Mouse (Mus musculus) forebrain, postnatal 0 days (tissue): ENCODE measurements at regions not wholly inside any gene's neighbourhood (a gene's known extent, or its start where the extent isn't known, plus 50 kb on each side); places are given as distances from the start of the nearest gene placed in this dataset.

ENCODE experiments used
- ATAC-seq: fragments of 200-750 bp; cut with Nextera tagmentation; 2 replicates; pipeline ENCODE4 v1.8.0; 2017; ENCODE audit warnings: mild to moderate bottlenecking, moderate library complexity
- DNase-seq: peaks from one replicate; pipeline ENCODE4 v3.0.0-alpha.2; 2015
- H3K27ac ChIP-seq: fragments of 300-500 bp; sonication (generic); 2 replicates; pipeline ENCODE4 v1.5.1; 2014; ENCODE audit warnings: low read depth, mild to moderate bottlenecking, antibody characterized with exemption, low read length, moderate library complexity, mixed read lengths
- H3K27me3 ChIP-seq: fragments of 300-500 bp; sonication (generic); 2 replicates; pipeline ENCODE4 v1.6.1; 2014; ENCODE audit warnings: mild to moderate bottlenecking, low read length, mixed read lengths; ENCODE audit not compliant: insufficient read depth
- H3K36me3 ChIP-seq: fragments of 300-500 bp; sonication (generic); 2 replicates; pipeline ENCODE4 v1.6.1; 2014; ENCODE audit warnings: mild to moderate bottlenecking, moderate library complexity; ENCODE audit not compliant: insufficient read depth
- H3K4me1 ChIP-seq: fragments of 300-500 bp; sonication (generic); 2 replicates; pipeline ENCODE4 v1.6.1; 2014; ENCODE audit warnings: antibody characterized with exemption; ENCODE audit not compliant: insufficient read depth
- H3K4me2 ChIP-seq: fragments of 300-500 bp; sonication (generic); 2 replicates; pipeline ENCODE4 v1.6.1; 2014; ENCODE audit warnings: low read depth, mild to moderate bottlenecking, moderate library complexity
- H3K4me3 ChIP-seq: fragments of 300-500 bp; sonication (generic); 2 replicates; pipeline ENCODE4 v1.5.1; 2014; ENCODE audit warnings: low read depth, low read length, mixed read lengths
- H3K9ac ChIP-seq: fragments of 300-500 bp; sonication (generic); 2 replicates; pipeline ENCODE4 v1.6.1; 2014; ENCODE audit warnings: mild to moderate bottlenecking
- H3K9me3 ChIP-seq: fragments of 300-500 bp; sonication (generic); 2 replicates; pipeline ENCODE4 v1.6.1; 2016; ENCODE audit warnings: low read length
- CTCF ChIP-seq: sonication (generic); IDR thresholded peaks from 2 replicates; pipeline ENCODE4 v1.5.1; 2016; ENCODE audit warnings: antibody characterized with exemption, control low read depth, low read depth
- WGBS: fragments of 180-500 bp; shearing (Covaris S2); extraction: QIAGEN DNeasy Blood & Tissue Kit; methylation state at CpG from one replicate; pipeline ENCODE4 v1.1.7; 2014; 5-methylcytosine and 5-hydroxymethylcytosine counted together

GRCm38 (mm10) chr10:8968276-8968923, 82.5 kb upstream of the Sash1 start:
- no peaks in the 10 kb centered on the region for H3K4me1 ChIP-seq
- H3K27ac ChIP-seq: no peak overlapping the region
- TF ChIP-seq CTCF: no peak
- peak; percentile 20; the same call in 1 of the 2 replicates for ATAC-seq
- no peak overlapping the region for H3K4me3 ChIP-seq
- no peaks in the 10 kb centered on the region for H3K36me3 ChIP-seq
- no peak overlapping the region for H3K9ac ChIP-seq
- DNase-seq: no peak
- no peaks in the 10 kb centered on the region for H3K27me3 ChIP-seq
- no peak overlapping the region for H3K4me2 ChIP-seq
- H3K9me3 ChIP-seq: no peaks in the 10 kb centered on the region
- 58% methylated on average over 8 of the region's 8 CpGs for WGBS

DNA sequence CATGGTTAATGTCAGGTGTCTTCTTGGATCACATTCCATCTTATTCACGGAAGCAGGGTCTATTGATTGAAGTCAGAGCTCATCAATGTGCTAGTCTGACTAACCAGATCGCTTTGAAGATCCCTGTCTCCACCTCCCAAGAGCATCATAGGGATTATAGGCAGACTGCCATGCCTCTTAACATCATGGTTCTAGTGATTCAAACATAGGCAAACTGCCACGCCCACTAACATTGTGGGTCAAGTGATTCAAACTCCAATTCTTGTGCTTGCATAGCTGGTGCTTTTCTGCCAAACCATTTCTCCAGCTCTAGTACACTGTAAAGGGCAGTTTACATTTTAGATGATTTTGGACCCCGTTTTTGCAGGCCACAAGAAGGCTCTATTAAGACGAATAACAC, 77.1 kb upstream of the Sash1 start:
- TF ChIP-seq CTCF: no peak
- H3K4me1 ChIP-seq: no peaks in the 10 kb centered on the region
- WGBS: 76% methylated on average over 5 of the region's 5 CpGs
- no peak overlapping the region for H3K27ac ChIP-seq
- H3K4me3 ChIP-seq: no peak overlapping the region
- H3K36me3 ChIP-seq: no peaks in the 10 kb centered on the region
- DNase-seq: no peak
- H3K4me2 ChIP-seq: no peak overlapping the region
- no peaks in the 10 kb centered on the region for H3K9me3 ChIP-seq
- no peaks in the 10 kb centered on the region for H3K27me3 ChIP-seq
- no peak for ATAC-seq
- no peak overlapping the region for H3K9ac ChIP-seq

DNA sequence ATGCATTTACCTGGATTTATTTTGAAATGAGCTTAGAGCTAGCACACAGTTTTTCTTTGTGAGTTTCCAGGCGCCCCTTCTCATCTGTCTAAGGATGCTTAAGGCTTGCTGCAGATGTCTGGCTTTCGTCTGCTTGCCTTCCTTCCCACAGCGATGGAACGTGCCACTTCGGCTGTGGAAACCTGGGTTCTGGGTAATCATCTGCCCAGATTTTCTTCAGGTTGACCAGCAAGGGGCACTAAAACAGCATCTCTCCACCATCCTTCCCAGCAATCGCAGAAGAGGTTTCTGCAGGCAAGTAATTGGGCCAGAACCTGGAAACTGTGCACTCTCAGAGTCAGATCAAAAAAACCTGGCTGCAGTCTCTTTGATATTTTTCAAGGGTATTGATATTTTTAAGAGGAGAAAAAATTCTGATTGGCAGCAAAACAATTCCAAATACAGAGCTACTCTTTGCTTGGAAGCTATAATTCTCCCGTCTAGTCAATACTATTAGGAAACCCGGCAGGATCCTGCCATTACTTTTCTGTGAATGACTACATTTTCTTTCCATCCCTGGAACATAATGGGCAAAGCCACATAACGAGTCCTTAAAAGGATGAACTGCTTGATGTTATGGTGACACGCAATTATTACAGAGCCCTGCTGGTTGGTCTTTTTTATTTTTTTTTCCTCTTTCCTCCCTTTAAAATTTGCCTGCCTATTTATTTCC, 75.2 kb upstream of the Sash1 start:
- no peak overlapping the region for H3K4me3 ChIP-seq
- WGBS: 33% methylated on average over 10 of the region's 10 CpGs
- peak; percentile 41 for DNase-seq
- no peak overlapping the region for H3K9ac ChIP-seq
- ATAC-seq: peak; percentile 27; the same call in 1 of the 2 replicates
- no peaks in the 10 kb centered on the region for H3K27me3 ChIP-seq
- H3K4me2 ChIP-seq: no peak overlapping the region
- H3K4me1 ChIP-seq: no peaks in the 10 kb centered on the region
- H3K27ac ChIP-seq: no peak overlapping the region
- no peaks in the 10 kb centered on the region for H3K36me3 ChIP-seq
- peak; percentile 50 for TF ChIP-seq CTCF
- no peaks in the 10 kb centered on the region for H3K9me3 ChIP-seq

- TF ChIP-seq CTCF: no peak
- Histone ChIP-seq H3K4me3 (no peak overlapping the region), H3K36me3 (no peaks in the 10 kb centered on the region), H3K9me3 (no peaks in the 10 kb centered on the region), H3K4me2 (no peak overlapping the region), H3K27ac (no peak overlapping the region), H3K4me1 (no peaks in the 10 kb centered on the region), H3K27me3 (no peaks in the 10 kb centered on the region), H3K9ac (no peak overlapping the region)
- ATAC-seq (no peak), DNase-seq (no peak)
- 83% methylated on average over 9 of the region's 9 CpGs for WGBS
These were observed 74.5 kb upstream of the Sash1 start for GRCm38 (mm10) chr10:8960275-8960960.

DNA sequence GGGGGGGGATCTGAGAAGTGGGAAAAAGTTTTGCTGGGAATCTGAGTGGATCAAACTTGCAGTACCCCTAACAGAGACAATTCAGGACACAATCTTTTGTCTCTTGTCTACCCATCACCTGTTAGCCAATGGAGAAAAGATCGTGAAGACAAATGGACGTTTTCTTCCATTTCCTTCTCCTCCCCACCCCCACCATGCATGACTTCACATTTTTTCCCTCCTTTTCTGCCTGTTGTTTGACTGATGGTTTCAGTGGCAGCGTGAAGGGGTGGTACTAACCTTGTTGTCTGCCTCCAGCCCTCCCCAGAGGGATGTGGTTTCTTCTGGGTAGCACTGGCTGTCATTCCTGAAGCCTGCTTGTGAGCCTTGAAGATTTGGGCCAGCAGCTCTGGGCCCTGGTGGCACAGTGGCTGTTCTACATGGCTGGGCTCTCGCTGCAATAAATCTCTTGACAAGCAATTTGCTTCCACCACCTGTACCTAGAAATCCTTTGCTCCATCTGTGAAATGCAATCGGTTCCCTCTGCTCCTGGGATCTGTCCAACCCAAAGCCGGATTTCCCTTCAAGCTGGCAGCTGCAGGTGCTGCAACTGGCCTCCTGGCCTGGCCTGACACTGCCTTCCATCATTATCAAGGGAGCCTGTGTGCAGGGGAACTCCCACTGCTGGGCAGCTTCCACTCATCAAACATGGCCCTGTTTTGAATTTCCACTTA, 69.8 kb upstream of the Sash1 start:
- WGBS: 51% methylated on average over 6 of the region's 6 CpGs
- ATAC-seq (peak; percentile 40), DNase-seq (peak; percentile 34)
- H3K36me3 ChIP-seq: no peaks in the 10 kb centered on the region
- TF ChIP-seq CTCF: no peak
- H3K4me1 ChIP-seq: no peaks in the 10 kb centered on the region
- 0 out of 2 replicates have a peak overlapping the region, but pooled peaks have one; percentile 6 for H3K9ac ChIP-seq
- no peak overlapping the region for H3K4me3 ChIP-seq
- H3K27me3 ChIP-seq: no peaks in the 10 kb centered on the region
- H3K4me2 ChIP-seq: no peak overlapping the region
- no peaks in the 10 kb centered on the region for H3K9me3 ChIP-seq
- H3K27ac ChIP-seq: no peak overlapping the region

- TF ChIP-seq CTCF: no peak
- H3K36me3 ChIP-seq: no peaks in the 10 kb centered on the region
- DNase-seq: no peak
- H3K27ac ChIP-seq: no peak overlapping the region
- WGBS: 93% methylated on average over 4 of the region's 4 CpGs
- H3K4me2 ChIP-seq: no peak overlapping the region
- no peaks in the 10 kb centered on the region for H3K27me3 ChIP-seq
- no peak for ATAC-seq
- no peak overlapping the region for H3K4me3 ChIP-seq
- H3K9me3 ChIP-seq: no peaks in the 10 kb centered on the region
- no peak overlapping the region for H3K9ac ChIP-seq
- H3K4me1 ChIP-seq: no peaks in the 10 kb centered on the region
These were observed 68.1 kb upstream of the Sash1 start for GRCm38 (mm10) chr10:8954003-8954402.
